Mouse (Mus musculus): ENCODE data around the gene Abcc5.
"Not testable (repeated sequence)": the region's sequence is repeated elsewhere in the genome, so short reads cannot be mapped to it uniquely, and the experiment has no call there.

Abcc5 gene

GRCm38 (mm10) chr16:20425855-20426598, at the start of gene Abcc5:
Gene Abcc5 (minus strand): TSS chr16:20426394.
- DNase-seq: peak; percentile 89

- DNase-seq: no peak
Observed at GRCm38 (mm10) chr16:20475335-20475734, 49.1 kb upstream of the Abcc5 start.

- no peak for DNase-seq
Observed at GRCm38 (mm10) chr16:20474786-20475185, 48.6 kb upstream of the Abcc5 start.

- DNase-seq: no peak
Observed at GRCm38 (mm10) chr16:20474211-20474610, 48.0 kb upstream of the Abcc5 start.

GRCm38 (mm10) chr16:20473748-20474147, 47.6 kb upstream of the Abcc5 start:
- DNase-seq: no peak

GRCm38 (mm10) chr16:20471686-20472085, 45.5 kb upstream of the Abcc5 start:
- DNase-seq: peak; percentile 42

- DNase-seq: no peak
Observed at GRCm38 (mm10) chr16:20470981-20471380, 44.8 kb upstream of the Abcc5 start.

- no peak for DNase-seq
Observed at GRCm38 (mm10) chr16:20464725-20465124, 38.5 kb upstream of the Abcc5 start.

GRCm38 (mm10) chr16:20458736-20459135, 32.5 kb upstream of the Abcc5 start:
- not testable (repeated sequence) for DNase-seq

- no peak for DNase-seq
Observed at GRCm38 (mm10) chr16:20456106-20456505, 29.9 kb upstream of the Abcc5 start.

- DNase-seq: no peak
Observed at GRCm38 (mm10) chr16:20454155-20454654, 28.0 kb upstream of the Abcc5 start.

GRCm38 (mm10) chr16:20451774-20452173, 25.6 kb upstream of the Abcc5 start:
- peak; percentile 7 for DNase-seq

GRCm38 (mm10) chr16:20445871-20446270, 19.7 kb upstream of the Abcc5 start:
- no peak for DNase-seq

- no peak for DNase-seq
Observed at GRCm38 (mm10) chr16:20444831-20445388, 18.7 kb upstream of the Abcc5 start.

GRCm38 (mm10) chr16:20442871-20443270, 16.7 kb upstream of the Abcc5 start:
- DNase-seq: peak; percentile 8

GRCm38 (mm10) chr16:20438673-20439415, 12.7 kb upstream of the Abcc5 start:
- no peak for DNase-seq

GRCm38 (mm10) chr16:20438046-20438445, 11.9 kb upstream of the Abcc5 start:
- not testable (repeated sequence) for DNase-seq

- DNase-seq: no peak
Observed at GRCm38 (mm10) chr16:20436281-20436680, 10.1 kb upstream of the Abcc5 start.

- no peak for DNase-seq
Observed at GRCm38 (mm10) chr16:20429328-20429727, 3.1 kb upstream of the Abcc5 start.

GRCm38 (mm10) chr16:20427566-20427965, 1.4 kb upstream of the Abcc5 start:
- DNase-seq: no peak

- DNase-seq: no peak
Observed at GRCm38 (mm10) chr16:20424719-20425650, 1.2 kb downstream of the Abcc5 start.

GRCm38 (mm10) chr16:20424226-20424663, 1.9 kb downstream of the Abcc5 start:
- no peak for DNase-seq

All from kidney, adult 11 months (tissue).